Mouse (Mus musculus): ENCODE data around the gene Smoc2.

Smoc2 gene

GRCm38 (mm10) chr17:14414511-14414910 lies 135.2 kb downstream of the Smoc2 start:
- DNase-seq (ENCODE audit: low spot score), result no peak

GRCm38 (mm10) chr17:14420460-14421046 lies 141.2 kb downstream of the Smoc2 start:
- DNase-seq (ENCODE audit: low spot score), result no peak

GRCm38 (mm10) chr17:14426481-14426880 lies 147.2 kb downstream of the Smoc2 start:
- DNase-seq (ENCODE audit: low spot score), result no peak

- DNase-seq (ENCODE audit: low spot score), result no peak
Measured at GRCm38 (mm10) chr17:14434717-14435116, 155.4 kb downstream of the Smoc2 start.

- no peak for DNase-seq (ENCODE audit: low spot score)
Measured at GRCm38 (mm10) chr17:14445611-14446010, 166.3 kb downstream of the Smoc2 start.

- DNase-seq (ENCODE audit: low spot score), result no peak
Measured at GRCm38 (mm10) chr17:14447275-14447674, 168.0 kb downstream of the Smoc2 start.

Data from urinary bladder, postnatal 10 days (tissue).